Mouse (Mus musculus) forebrain, postnatal 0 days (tissue): ENCODE measurements around the gene Stmn1. TPM values are rescaled to one million over a fixed set of nuclear protein-coding genes. Genes with fewer than 3 reads are reported as not detected.
A peak's percentile ranks its signal among the peaks of the same experiment; 100 is the strongest.

Experiments used
- ATAC-seq: fragments of 200-750 bp; cut with Nextera tagmentation; 2 replicates; pipeline ENCODE4 v1.8.0; 2017; ENCODE audit warnings: mild to moderate bottlenecking, moderate library complexity
- DNase-seq: peaks from one replicate; pipeline ENCODE4 v3.0.0-alpha.2; 2015
- H3K27ac ChIP-seq: fragments of 300-500 bp; sonication (generic); 2 replicates; pipeline ENCODE4 v1.5.1; 2014; ENCODE audit warnings: low read depth, mild to moderate bottlenecking, antibody characterized with exemption, low read length, moderate library complexity, mixed read lengths
- H3K27me3 ChIP-seq: fragments of 300-500 bp; sonication (generic); 2 replicates; pipeline ENCODE4 v1.6.1; 2014; ENCODE audit warnings: mild to moderate bottlenecking, low read length, mixed read lengths; ENCODE audit not compliant: insufficient read depth
- H3K36me3 ChIP-seq: fragments of 300-500 bp; sonication (generic); 2 replicates; pipeline ENCODE4 v1.6.1; 2014; ENCODE audit warnings: mild to moderate bottlenecking, moderate library complexity; ENCODE audit not compliant: insufficient read depth
- H3K4me1 ChIP-seq: fragments of 300-500 bp; sonication (generic); 2 replicates; pipeline ENCODE4 v1.6.1; 2014; ENCODE audit warnings: antibody characterized with exemption; ENCODE audit not compliant: insufficient read depth
- H3K4me2 ChIP-seq: fragments of 300-500 bp; sonication (generic); 2 replicates; pipeline ENCODE4 v1.6.1; 2014; ENCODE audit warnings: low read depth, mild to moderate bottlenecking, moderate library complexity
- H3K4me3 ChIP-seq: fragments of 300-500 bp; sonication (generic); 2 replicates; pipeline ENCODE4 v1.5.1; 2014; ENCODE audit warnings: low read depth, low read length, mixed read lengths
- H3K9ac ChIP-seq: fragments of 300-500 bp; sonication (generic); 2 replicates; pipeline ENCODE4 v1.6.1; 2014; ENCODE audit warnings: mild to moderate bottlenecking
- H3K9me3 ChIP-seq: fragments of 300-500 bp; sonication (generic); 2 replicates; pipeline ENCODE4 v1.6.1; 2016; ENCODE audit warnings: low read length
- CTCF ChIP-seq: sonication (generic); IDR thresholded peaks from 2 replicates; pipeline ENCODE4 v1.5.1; 2016; ENCODE audit warnings: antibody characterized with exemption, control low read depth, low read depth
- WGBS: fragments of 180-500 bp; shearing (Covaris S2); extraction: QIAGEN DNeasy Blood & Tissue Kit; methylation state at CpG from one replicate; pipeline ENCODE4 v1.1.7; 2014; 5-methylcytosine and 5-hydroxymethylcytosine counted together
- polyA plus RNA-seq: library from polyadenylated mRNA; unstranded; fragments of >200 nt; fragmentation: Nextera tagmentation; extraction: Ambion mirVana; gene quantifications from 2 replicates; pipeline ENCODE4 v1.2.1, GENCODE M21; 2015
- total RNA-seq: library from RNA; depleted of rRNA; stranded (reverse); fragments of >200 nt; gene quantifications from 2 replicates; pipeline ENCODE4 v1.2.3, GENCODE M21; 2014

The Stmn1 gene
- total and polyA plus RNA-seq, 2 experiments from 2014 or later: 2,537 to 7,274 TPM

GRCm38 (mm10) chr4:134436659-134437058, 31.5 kb upstream of the Stmn1 start:
- WGBS: 62% methylated on average over 10 of the region's 10 CpGs
- DNase-seq (no peak), ATAC-seq (no peak)
- H3K9ac ChIP-seq: no peak overlapping the region
- H3K4me1 ChIP-seq: no peaks in the 10 kb centered on the region
- no peak overlapping the region for H3K27ac ChIP-seq
- no peaks in the 10 kb centered on the region for H3K9me3 ChIP-seq
- no peaks in the 10 kb centered on the region for H3K27me3 ChIP-seq
- H3K4me2 ChIP-seq: no peak overlapping the region
- H3K36me3 ChIP-seq: no peaks in the 10 kb centered on the region
- TF ChIP-seq CTCF: no peak
- H3K4me3 ChIP-seq: no peak overlapping the region

- no peak for TF ChIP-seq CTCF
- H3K9ac ChIP-seq: no peak overlapping the region
- no peak for DNase-seq
- H3K4me1 ChIP-seq: no peaks in the 10 kb centered on the region
- ATAC-seq: no peak
- no peak overlapping the region for H3K27ac ChIP-seq
- no peaks in the 10 kb centered on the region for H3K9me3 ChIP-seq
- 81% methylated on average over 3 of the region's 3 CpGs for whole genome bisulfite sequencing
- H3K4me3 ChIP-seq: no peak overlapping the region
- H3K36me3 ChIP-seq: no peaks in the 10 kb centered on the region
- no peaks in the 10 kb centered on the region for H3K27me3 ChIP-seq
- no peak overlapping the region for H3K4me2 ChIP-seq
Measured at GRCm38 (mm10) chr4:134439119-134439518, 29.0 kb upstream of the Stmn1 start.

- Histone ChIP-seq H3K36me3 (no peaks in the 10 kb centered on the region), H3K27me3 (no peaks in the 10 kb centered on the region), H3K4me3 (no peak overlapping the region), H3K9me3 (no peaks in the 10 kb centered on the region), H3K27ac (no peak overlapping the region), H3K4me1 (no peaks in the 10 kb centered on the region), H3K9ac (no peak overlapping the region), H3K4me2 (no peak overlapping the region)
- no peak for TF ChIP-seq CTCF
- DNase-seq (no peak), ATAC-seq (no peak)
- 71% methylated on average over 4 of the region's 4 CpGs for WGBS
Measured at GRCm38 (mm10) chr4:134439919-134440318, 28.2 kb upstream of the Stmn1 start.

DNA sequence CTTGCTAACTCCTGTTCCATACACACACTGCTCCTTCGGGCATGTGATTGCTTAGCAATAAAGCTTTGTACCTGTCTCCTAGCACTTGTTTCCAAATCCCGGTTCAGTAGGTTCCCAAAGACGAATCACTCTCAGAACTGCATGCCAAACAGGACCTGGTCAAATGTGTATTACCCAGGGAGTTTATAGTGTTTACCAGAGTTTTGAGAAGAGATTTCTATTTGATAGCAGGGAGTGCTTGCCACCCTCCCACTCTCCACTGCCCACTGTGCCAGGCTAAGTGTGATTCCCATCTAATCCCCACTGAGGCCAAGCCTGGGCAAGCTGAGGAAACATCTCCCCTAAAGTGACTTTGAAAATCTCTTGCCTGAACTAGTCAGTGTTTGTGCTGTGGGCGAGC, 25.9 kb upstream of the Stmn1 start:
- no peak overlapping the region for H3K27ac ChIP-seq
- H3K9ac ChIP-seq: no peak overlapping the region
- ATAC-seq (no peak), DNase-seq (no peak)
- H3K9me3 ChIP-seq: no peaks in the 10 kb centered on the region
- H3K4me3 ChIP-seq: no peak overlapping the region
- no peaks in the 10 kb centered on the region for H3K27me3 ChIP-seq
- WGBS: 87% methylated on average over 4 of the region's 4 CpGs
- H3K36me3 ChIP-seq: no peaks in the 10 kb centered on the region
- no peak for TF ChIP-seq CTCF
- peaks cover 10% of the 10 kb centered on the region for H3K4me1 ChIP-seq
- no peak overlapping the region for H3K4me2 ChIP-seq

DNA sequence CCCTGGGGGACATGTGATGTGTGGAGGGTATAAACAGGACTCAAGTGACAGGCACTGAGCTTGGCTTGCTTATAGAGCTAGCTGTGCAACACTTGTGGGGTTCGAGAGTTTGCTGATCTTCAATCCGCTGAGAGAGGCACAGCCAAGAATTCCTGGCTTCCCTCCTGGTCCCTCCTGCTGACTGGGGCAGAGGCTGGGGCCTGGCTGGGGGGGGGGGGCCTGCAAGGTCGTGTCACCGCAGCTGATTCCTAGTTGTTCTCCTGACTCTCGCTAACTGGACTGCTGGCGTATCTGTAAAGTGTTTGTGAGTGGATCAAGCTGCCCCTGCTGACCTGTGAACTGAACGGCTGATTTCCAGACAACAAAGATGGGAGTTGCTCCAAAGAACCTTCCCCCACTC, 24.5 kb upstream of the Stmn1 start:
- Histone ChIP-seq H3K9ac (no peak overlapping the region), H3K36me3 (no peaks in the 10 kb centered on the region), H3K4me3 (no peak overlapping the region), H3K27ac (no peak overlapping the region), H3K9me3 (no peaks in the 10 kb centered on the region), H3K4me1 (peaks cover 10% of the 10 kb centered on the region), H3K27me3 (no peaks in the 10 kb centered on the region), H3K4me2 (no peak overlapping the region)
- ATAC-seq (no peak), DNase-seq (no peak)
- 40% methylated on average over 7 of the region's 7 CpGs for WGBS
- TF ChIP-seq CTCF: no peak

- peak; percentile 71 for ATAC-seq
- DNase-seq: peak; percentile 85
- WGBS: 30% methylated on average over 7 of the region's 7 CpGs
- Histone ChIP-seq H3K4me3 (no peak overlapping the region), H3K27me3 (no peaks in the 10 kb centered on the region), H3K36me3 (no peaks in the 10 kb centered on the region), H3K9me3 (no peaks in the 10 kb centered on the region), H3K4me2 (no peak overlapping the region), H3K9ac (no peak overlapping the region), H3K27ac (peak overlapping the region; percentile 89), H3K4me1 (peaks cover 19% of the 10 kb centered on the region)
- TF ChIP-seq CTCF: no peak
Measured at GRCm38 (mm10) chr4:134444949-134445348, 23.2 kb upstream of the Stmn1 start.

DNA sequence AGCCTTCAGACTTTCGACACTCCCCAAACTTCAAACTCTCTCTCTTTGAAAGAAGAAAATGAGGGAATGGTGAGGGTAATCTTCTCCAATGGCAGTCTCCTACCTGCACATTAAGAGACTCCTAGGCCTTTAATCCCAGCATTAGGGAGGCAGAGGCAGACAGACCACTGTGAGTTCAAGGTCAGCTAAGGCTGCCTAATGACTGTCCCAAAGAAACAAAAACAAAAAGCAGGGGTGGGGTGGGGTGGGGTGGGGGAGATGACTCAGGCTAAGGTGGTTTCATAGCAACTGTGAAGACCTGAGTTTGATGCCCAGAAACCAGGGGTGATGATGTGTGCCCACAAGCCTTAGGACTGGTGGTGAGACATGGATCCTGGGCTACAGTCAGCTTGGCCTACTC, 22.6 kb upstream of the Stmn1 start:
- H3K4me3 ChIP-seq: no peak overlapping the region
- TF ChIP-seq CTCF: no peak
- no peaks in the 10 kb centered on the region for H3K27me3 ChIP-seq
- ATAC-seq: no peak
- DNase-seq: no peak
- peaks cover 25% of the 10 kb centered on the region for H3K4me1 ChIP-seq
- H3K27ac ChIP-seq: peak overlapping the region; percentile 89
- H3K36me3 ChIP-seq: no peaks in the 10 kb centered on the region
- WGBS: 29% methylated on average over 1 of the region's 1 CpGs
- H3K9ac ChIP-seq: no peak overlapping the region
- H3K4me2 ChIP-seq: no peak overlapping the region
- H3K9me3 ChIP-seq: no peaks in the 10 kb centered on the region

GRCm38 (mm10) chr4:134447966-134448365, 20.2 kb upstream of the Stmn1 start:
- H3K9ac ChIP-seq: no peak overlapping the region
- H3K9me3 ChIP-seq: no peaks in the 10 kb centered on the region
- H3K4me1 ChIP-seq: peaks cover 38% of the 10 kb centered on the region
- no peaks in the 10 kb centered on the region for H3K36me3 ChIP-seq
- ATAC-seq (peak; percentile 59; the same call in 1 of the 2 replicates), DNase-seq (no peak)
- WGBS: 41% methylated on average over 23 of the region's 23 CpGs
- no peak overlapping the region for H3K4me3 ChIP-seq
- TF ChIP-seq CTCF: no peak
- no peak overlapping the region for H3K27ac ChIP-seq
- no peaks in the 10 kb centered on the region for H3K27me3 ChIP-seq
- H3K4me2 ChIP-seq: no peak overlapping the region
